Mouse (Mus musculus) MEL (cell line): ENCODE measurements around the gene Ptger1. TPM values are rescaled to one million over a fixed set of nuclear protein-coding genes. Genes with fewer than 3 reads are reported as not detected.

ENCODE experiments used
- DNase-seq: peaks from one replicate; pipeline ENCODE4 v3.0.0; 2011; ENCODE audit warnings: low read depth, low spot score
- H3K27ac ChIP-seq: 2 replicates; pipeline ENCODE4 v1.5.1; 2012; ENCODE audit warnings: low read depth, mild to moderate bottlenecking, control low read depth, low read length, moderate library complexity; ENCODE audit not compliant: control insufficient read depth
- H3K27me3 ChIP-seq, 2 experiments: fragments of 150-350 bp in 1 of 2; sonication (generic) in 1 of 2; 2 replicates each; pipeline ENCODE4 v1.6.1; 2012; ENCODE audit warnings: low read length in 2 of 2, mild to moderate bottlenecking in 2 of 2, improper control_type of control experiment in 1 of 2, moderate library complexity in 1 of 2; ENCODE audit not compliant: insufficient read depth in 2 of 2, control insufficient read depth in 1 of 2
- H3K36me3 ChIP-seq, 2 experiments: 2 replicates each; pipeline ENCODE4 v1.6.1; 2012 to 2014; ENCODE audit warnings: low read length in 2 of 2, improper control_type of control experiment in 1 of 2, inconsistent platforms in 1 of 2, mild to moderate bottlenecking in 1 of 2; ENCODE audit not compliant: insufficient read depth in 2 of 2, control insufficient read depth in 1 of 2
- H3K4me1 ChIP-seq, 2 experiments: fragments of 150-350 bp in 1 of 2; sonication (generic) in 1 of 2; 2 replicates each; pipeline ENCODE4 v1.6.1; 2012; ENCODE audit warnings: low read length in 2 of 2, improper control_type of control experiment in 1 of 2, mild to moderate bottlenecking in 1 of 2; ENCODE audit not compliant: insufficient read depth in 2 of 2, control insufficient read depth in 1 of 2
- H3K4me3 ChIP-seq, 2 experiments: fragments of 150-350 bp in 1 of 2; sonication (generic) in 1 of 2; 2 replicates each; pipeline ENCODE4 v1.5.1; 2012; ENCODE audit warnings: low read depth in 2 of 2, low read length in 2 of 2, mild to moderate bottlenecking in 2 of 2, moderate library complexity in 2 of 2, control low read depth in 1 of 2, improper control_type of control experiment in 1 of 2; ENCODE audit not compliant: control insufficient read depth in 1 of 2, insufficient read depth in 1 of 2
- H3K79me2 ChIP-seq: 2 replicates; pipeline ENCODE4 v1.6.1; 2012; ENCODE audit warnings: mild to moderate bottlenecking, low read length, moderate library complexity; ENCODE audit not compliant: control insufficient read depth, poor library complexity, insufficient read depth
- H3K9ac ChIP-seq: 2 replicates; pipeline ENCODE4 v1.6.1; 2012; ENCODE audit warnings: low read depth, mild to moderate bottlenecking, control low read depth, low read length, moderate library complexity; ENCODE audit not compliant: control insufficient read depth, poor library complexity, severe bottlenecking
- H3K9me3 ChIP-seq: fragments of 150-350 bp; sonication (generic); replicated peaks from 2 replicates; pipeline ENCODE4 v1.6.1; 2012; ENCODE audit warnings: mild to moderate bottlenecking, low read length, improper control_type of control experiment, moderate library complexity; ENCODE audit not compliant: insufficient read depth
- CHD1 ChIP-seq: IDR thresholded peaks from 2 replicates; pipeline ENCODE4 v1.6.1; 2012; ENCODE audit warnings: low read depth, mild to moderate bottlenecking, inconsistent platforms, low read length, improper control_type of control experiment
- CHD2 ChIP-seq: IDR thresholded peaks from 2 replicates; pipeline ENCODE4 v1.6.1; 2011; ENCODE audit warnings: low read length, improper control_type of control experiment
- E2F4 ChIP-seq: IDR thresholded peaks from 2 replicates; pipeline ENCODE4 v1.6.1; 2011; ENCODE audit warnings: low read depth, low read length, improper control_type of control experiment, borderline replicate concordance
- EP300 ChIP-seq, 2 experiments: IDR thresholded peaks; 2 replicates each; pipeline ENCODE4 v1.6.1; 2011; ENCODE audit warnings: improper control_type of control experiment in 2 of 2, low read length in 2 of 2, low read depth in 1 of 2, mild to moderate bottlenecking in 1 of 2
- ETS1 ChIP-seq: IDR thresholded peaks from 2 replicates; pipeline ENCODE4 v1.6.1; 2012; ENCODE audit warnings: low read depth, mild to moderate bottlenecking, inconsistent platforms, low read length, improper control_type of control experiment, moderate library complexity
- GABPA ChIP-seq: IDR thresholded peaks from 2 replicates; pipeline ENCODE4 v1.6.1; 2012; ENCODE audit warnings: low read depth, mild to moderate bottlenecking, inconsistent platforms, low read length, improper control_type of control experiment, moderate library complexity
- GATA1 ChIP-seq: IDR thresholded peaks from 2 replicates; pipeline ENCODE4 v1.6.1; 2011; ENCODE audit warnings: low read depth, low read length, improper control_type of control experiment
- JUND ChIP-seq: IDR thresholded peaks from 2 replicates; pipeline ENCODE4 v1.6.1; 2011; ENCODE audit warnings: low read depth, mild to moderate bottlenecking, improper control_type of control experiment, low read length
- MAX ChIP-seq: IDR thresholded peaks from 2 replicates; pipeline ENCODE4 v1.6.1; 2011; ENCODE audit warnings: low read length, improper control_type of control experiment
- MAZ ChIP-seq: IDR thresholded peaks from 2 replicates; pipeline ENCODE4 v1.6.1; 2012; ENCODE audit warnings: low read depth, mild to moderate bottlenecking, inconsistent platforms, low read length, improper control_type of control experiment
- MEF2A ChIP-seq: IDR thresholded peaks from 2 replicates; pipeline ENCODE4 v1.6.1; 2014; ENCODE audit warnings: low read depth, mild to moderate bottlenecking, inconsistent platforms, low read length, improper control_type of control experiment; ENCODE audit not compliant: poor library complexity, insufficient replicate concordance, severe bottlenecking; ENCODE audit errors: extremely low read depth
- MXI1 ChIP-seq: IDR thresholded peaks from 2 replicates; pipeline ENCODE4 v1.6.1; 2011; ENCODE audit warnings: mild to moderate bottlenecking, low read depth, low read length, improper control_type of control experiment
- MYC ChIP-seq: IDR thresholded peaks from 2 replicates; pipeline ENCODE4 v1.6.1; 2011; ENCODE audit warnings: low read depth, mild to moderate bottlenecking, low read length, improper control_type of control experiment, moderate library complexity
- NRF1 ChIP-seq: IDR thresholded peaks from 2 replicates; pipeline ENCODE4 v1.6.1; 2014; ENCODE audit warnings: low read depth, mild to moderate bottlenecking, inconsistent platforms, low read length, improper control_type of control experiment, moderate library complexity; ENCODE audit not compliant: poor library complexity, insufficient read depth, severe bottlenecking
- POLR2AphosphoS2 ChIP-seq: IDR thresholded peaks from 2 replicates; pipeline ENCODE4 v1.6.1; 2011; ENCODE audit warnings: low read length, improper control_type of control experiment
- SIN3A ChIP-seq: IDR thresholded peaks from 2 replicates; pipeline ENCODE4 v1.6.1; 2012; ENCODE audit warnings: low read length, improper control_type of control experiment, inconsistent platforms
- SMC3 ChIP-seq: IDR thresholded peaks from 2 replicates; pipeline ENCODE4 v1.6.1; 2011; ENCODE audit warnings: low read depth, low read length, improper control_type of control experiment
- UBTF ChIP-seq: IDR thresholded peaks from 2 replicates; pipeline ENCODE4 v1.6.1; 2012; ENCODE audit warnings: low read depth, mild to moderate bottlenecking, inconsistent platforms, low read length, improper control_type of control experiment, moderate library complexity, borderline replicate concordance; ENCODE audit not compliant: insufficient read depth
- USF1 ChIP-seq: IDR thresholded peaks from 2 replicates; pipeline ENCODE4 v1.6.1; 2014; ENCODE audit warnings: low read depth, mild to moderate bottlenecking, inconsistent platforms, low read length, improper control_type of control experiment, moderate library complexity
- ZC3H11A ChIP-seq: IDR thresholded peaks from 2 replicates; pipeline ENCODE4 v1.6.1; 2012; ENCODE audit warnings: low read depth, mild to moderate bottlenecking, inconsistent platforms, low read length, improper control_type of control experiment
- ZKSCAN1 ChIP-seq: IDR thresholded peaks from 2 replicates; pipeline ENCODE4 v1.6.1; 2012; ENCODE audit warnings: low read depth, mild to moderate bottlenecking, inconsistent platforms, low read length, improper control_type of control experiment, moderate library complexity
- ZMIZ1 ChIP-seq: IDR thresholded peaks from 2 replicates; pipeline ENCODE4 v1.6.1; 2012; ENCODE audit warnings: low read depth, mild to moderate bottlenecking, inconsistent platforms, low read length, improper control_type of control experiment, moderate library complexity
- polyA plus RNA-seq, 2 experiments: library from polyadenylated mRNA; stranded (reverse) in 1 of 2; unstranded in 1 of 2; fragments of >175 nt in 1 of 2; fragments of >200 nt in 1 of 2; gene quantifications; 2 replicates each; pipeline versions ENCODE4 v1.2.1 to v1.2.4; 2012; ENCODE audit warnings: low replicate concordance in 2 of 2, low read depth in 1 of 2; ENCODE audit not compliant: insufficient read length in 2 of 2, insufficient read depth in 1 of 2, missing spikeins in 1 of 2
- total RNA-seq: library from RNA; depleted of rRNA; stranded (reverse); fragments of 300-350 nt; gene quantifications from 2 replicates; pipeline ENCODE4 v1.2.3, GENCODE M21; 2012

The Ptger1 gene
- total and polyA plus RNA-seq, 3 experiments: 3.1 to 4.0 TPM; not detected in 1

- TF ChIP-seq ZKSCAN1 (no peak), MXI1 (peak; percentile 52; the same call in 1 of the 2 replicates), GATA1 (peak; percentile 78), CHD1 (no peak), NRF1 (no peak), SIN3A (peak; percentile 67), MAZ (no peak), JUND (no peak), UBTF (no peak), ETS1 (no peak; the same call in none of the 2 replicates), GABPA (no peak), MEF2A (no peak), CHD2 (no peak), ZC3H11A (peak; percentile 39; the same call in 1 of the 2 replicates), MAX (peak; percentile 50; the same call in 1 of the 2 replicates), USF1 (no peak), EP300 (IDR thresholded peaks at IDR 0.05; ENCODE audit: low read depth in 1 of 2, low read length in 2 of 2) (peak; percentile 67 to 75), SMC3 (peak; percentile 56), ZMIZ1 (peak; percentile 19; the same call in 1 of the 2 replicates), POLR2AphosphoS2 (no peak), E2F4 (no peak)
These were observed 44.0 kb upstream of the Ptger1 start (continued) for GRCm38 (mm10) chr8:83622389-83622989.

- TF ChIP-seq MYC: no peak
- Histone ChIP-seq H3K4me1 (peaks cover 5 to 23% of the 10 kb centered on the region in 2 experiments), H3K27ac (no peak overlapping the region), H3K9ac (no peak overlapping the region), H3K9me3 (no peaks in the 10 kb centered on the region), H3K4me3 (no peak overlapping the region), H3K79me2 (no peaks in the 10 kb centered on the region; the same call in 1 of the 2 replicates), H3K27me3 (no peaks in the 10 kb centered on the region), H3K36me3 (peaks cover 0 to 13% of the 10 kb centered on the region in 2 experiments; a peak in 2 of 4 replicates)
- peak; percentile 24 for DNase-seq
These were observed 42.9 kb upstream of the Ptger1 start for GRCm38 (mm10) chr8:83623549-83623948.
